Mouse (Mus musculus) midbrain, embryonic 14.5 days (tissue): ENCODE measurements around the gene 2900011O08Rik. TPM values are rescaled to one million over a fixed set of nuclear protein-coding genes. Genes with fewer than 3 reads are reported as not detected.

Experiments used
- ATAC-seq: fragments of 200-750 bp; cut with Nextera tagmentation; 2 replicates; pipeline ENCODE4 v1.8.0; 2017; ENCODE audit warnings: moderate number of reproducible peaks, moderate library complexity; ENCODE audit not compliant: low FRiP score, low TSS enrichment
- DNase-seq: peaks from one replicate; pipeline ENCODE4 v3.0.0-alpha.2; 2015
- H3K27ac ChIP-seq: fragments of 300-500 bp; sonication (generic); replicated peaks from 2 replicates; pipeline ENCODE4 v1.5.1; 2014; ENCODE audit warnings: mild to moderate bottlenecking, low read depth, low read length, moderate library complexity
- H3K27me3 ChIP-seq: fragments of 300-500 bp; sonication (generic); 2 replicates; pipeline ENCODE4 v1.6.1; 2014; ENCODE audit warnings: low read length, control low read depth, mixed read lengths; ENCODE audit not compliant: control insufficient read depth, insufficient read depth
- H3K36me3 ChIP-seq: fragments of 300-500 bp; sonication (generic); 2 replicates; pipeline ENCODE4 v1.6.1; 2014; ENCODE audit warnings: low read length, control low read depth; ENCODE audit not compliant: control insufficient read depth, insufficient read depth
- H3K4me1 ChIP-seq: fragments of 300-500 bp; sonication (generic); 2 replicates; pipeline ENCODE4 v1.6.1; 2014; ENCODE audit warnings: mild to moderate bottlenecking, antibody characterized with exemption, low read length, control low read depth; ENCODE audit not compliant: control insufficient read depth, insufficient read depth
- H3K4me2 ChIP-seq: fragments of 300-500 bp; sonication (generic); 2 replicates; pipeline ENCODE4 v1.6.1; 2014; ENCODE audit warnings: mild to moderate bottlenecking, low read length, moderate library complexity
- H3K4me3 ChIP-seq: fragments of 300-500 bp; sonication (generic); replicated peaks from 2 replicates; pipeline ENCODE4 v1.5.1; 2014; ENCODE audit warnings: low read depth, low read length
- H3K9ac ChIP-seq: fragments of 300-500 bp; sonication (generic); replicated peaks from 2 replicates; pipeline ENCODE4 v1.6.1; 2014; ENCODE audit warnings: mild to moderate bottlenecking, low read length, moderate library complexity
- H3K9me3 ChIP-seq: fragments of 300-500 bp; sonication (generic); 2 replicates; pipeline ENCODE4 v1.6.1; 2016; ENCODE audit warnings: low read length, control low read depth, mixed read lengths; ENCODE audit not compliant: control insufficient read depth
- WGBS: fragments of 180-500 bp; shearing (Covaris S2); extraction: QIAGEN DNeasy Blood & Tissue Kit; methylation state at CpG from one replicate; pipeline ENCODE4 v1.1.7; 2014; 5-methylcytosine and 5-hydroxymethylcytosine counted together
- polyA plus RNA-seq: library from polyadenylated mRNA; unstranded; fragments of >200 nt; fragmentation: Nextera tagmentation; extraction: Ambion mirVana; gene quantifications from 2 replicates; pipeline ENCODE4 v1.2.1, GENCODE M21; 2014

The 2900011O08Rik gene
- polyA plus RNA-seq, 1 experiment from 2014 or later = 166 TPM

- Histone ChIP-seq H3K27ac (no peak overlapping the region), H3K4me2 (no peak overlapping the region), H3K4me1 (no peaks in the 10 kb centered on the region), H3K4me3 (no peak overlapping the region), H3K27me3 (no peaks in the 10 kb centered on the region), H3K9me3 (no peaks in the 10 kb centered on the region), H3K9ac (no peak overlapping the region), H3K36me3 (peaks cover 96% of the 10 kb centered on the region)
- ATAC-seq (no peak), DNase-seq (no peak)
- WGBS = 92% methylated on average over 1 of the region's 1 CpGs
These were observed 138.8 kb downstream of the 2900011O08Rik start for GRCm38 (mm10) chr16:14125253-14125652.

GRCm38 (mm10) chr16:14128977-14129376 lies 142.6 kb downstream of the 2900011O08Rik start:
- no peak for DNase-seq
- no peak for ATAC-seq
- H3K9me3 ChIP-seq = no peaks in the 10 kb centered on the region
- H3K4me3 ChIP-seq = no peak overlapping the region
- H3K9ac ChIP-seq = no peak overlapping the region
- H3K4me2 ChIP-seq = no peak overlapping the region
- no peak overlapping the region for H3K27ac ChIP-seq
- no peaks in the 10 kb centered on the region for H3K4me1 ChIP-seq
- no peaks in the 10 kb centered on the region for H3K27me3 ChIP-seq
- H3K36me3 ChIP-seq = peaks cover 95% of the 10 kb centered on the region

GRCm38 (mm10) chr16:14130796-14131195 lies 144.4 kb downstream of the 2900011O08Rik start:
- H3K27me3 ChIP-seq = no peaks in the 10 kb centered on the region
- no peak for DNase-seq
- H3K9me3 ChIP-seq = no peaks in the 10 kb centered on the region
- no peak for ATAC-seq
- no peak overlapping the region for H3K9ac ChIP-seq
- no peak overlapping the region for H3K4me2 ChIP-seq
- 93% methylated on average over 7 of the region's 7 CpGs for WGBS
- H3K27ac ChIP-seq = no peak overlapping the region
- H3K4me1 ChIP-seq = no peaks in the 10 kb centered on the region
- H3K4me3 ChIP-seq = no peak overlapping the region
- H3K36me3 ChIP-seq = peaks cover 96% of the 10 kb centered on the region

GRCm38 (mm10) chr16:14131376-14131775 lies 145.0 kb downstream of the 2900011O08Rik start:
- Histone ChIP-seq H3K27me3 (no peaks in the 10 kb centered on the region), H3K9me3 (no peaks in the 10 kb centered on the region), H3K4me3 (no peak overlapping the region), H3K27ac (no peak overlapping the region), H3K36me3 (peaks cover 96% of the 10 kb centered on the region), H3K4me1 (no peaks in the 10 kb centered on the region), H3K9ac (no peak overlapping the region), H3K4me2 (no peak overlapping the region)
- no peak for DNase-seq
- ATAC-seq = no peak
- WGBS = 85% methylated on average over 3 of the region's 3 CpGs

- Histone ChIP-seq H3K36me3 (peaks cover 97% of the 10 kb centered on the region), H3K27me3 (no peaks in the 10 kb centered on the region), H3K4me2 (no peak overlapping the region), H3K4me3 (no peak overlapping the region), H3K27ac (no peak overlapping the region), H3K9ac (no peak overlapping the region), H3K9me3 (no peaks in the 10 kb centered on the region), H3K4me1 (no peaks in the 10 kb centered on the region)
- ATAC-seq (no peak), DNase-seq (no peak)
- 91% methylated on average over 5 of the region's 5 CpGs for WGBS
These were observed 145.4 kb downstream of the 2900011O08Rik start for GRCm38 (mm10) chr16:14131838-14132237.

GRCm38 (mm10) chr16:14135014-14135413 lies 148.6 kb downstream of the 2900011O08Rik start:
- Histone ChIP-seq H3K27me3 (no peaks in the 10 kb centered on the region), H3K36me3 (peaks cover 92% of the 10 kb centered on the region), H3K27ac (no peak overlapping the region), H3K9ac (no peak overlapping the region), H3K4me3 (no peak overlapping the region), H3K4me2 (no peak overlapping the region), H3K9me3 (no peaks in the 10 kb centered on the region), H3K4me1 (no peaks in the 10 kb centered on the region)
- ATAC-seq (no peak), DNase-seq (no peak)
- WGBS = 97% methylated on average over 2 of the region's 2 CpGs

GRCm38 (mm10) chr16:14137976-14138561 lies 151.7 kb downstream of the 2900011O08Rik start:
- Histone ChIP-seq H3K9ac (no peak overlapping the region), H3K27me3 (no peaks in the 10 kb centered on the region), H3K4me3 (no peak overlapping the region), H3K4me2 (no peak overlapping the region), H3K4me1 (no peaks in the 10 kb centered on the region), H3K9me3 (no peaks in the 10 kb centered on the region), H3K36me3 (peaks cover 91% of the 10 kb centered on the region), H3K27ac (no peak overlapping the region)
- ATAC-seq (no peak), DNase-seq (no peak)
- 93% methylated on average over 1 of the region's 1 CpGs for WGBS

GRCm38 (mm10) chr16:14139106-14139505 lies 152.7 kb downstream of the 2900011O08Rik start:
- no peak overlapping the region for H3K4me2 ChIP-seq
- H3K9ac ChIP-seq = no peak overlapping the region
- no peak overlapping the region for H3K4me3 ChIP-seq
- ATAC-seq (no peak), DNase-seq (no peak)
- H3K4me1 ChIP-seq = no peaks in the 10 kb centered on the region
- H3K36me3 ChIP-seq = peaks cover 89% of the 10 kb centered on the region
- H3K9me3 ChIP-seq = no peaks in the 10 kb centered on the region
- H3K27me3 ChIP-seq = no peaks in the 10 kb centered on the region
- H3K27ac ChIP-seq = no peak overlapping the region

- Histone ChIP-seq H3K4me3 (no peak overlapping the region), H3K4me1 (no peaks in the 10 kb centered on the region), H3K27ac (no peak overlapping the region), H3K27me3 (no peaks in the 10 kb centered on the region), H3K9ac (no peak overlapping the region), H3K9me3 (no peaks in the 10 kb centered on the region), H3K4me2 (no peak overlapping the region), H3K36me3 (peaks cover 84% of the 10 kb centered on the region)
- DNase-seq = no peak
- WGBS = 95% methylated on average over 3 of the region's 3 CpGs
- no peak for ATAC-seq
These were observed 156.9 kb downstream of the 2900011O08Rik start for GRCm38 (mm10) chr16:14143298-14143697.
